Mouse (Mus musculus): Measurements from ENCODE around the gene Fblim1.

The Fblim1 gene

DNA sequence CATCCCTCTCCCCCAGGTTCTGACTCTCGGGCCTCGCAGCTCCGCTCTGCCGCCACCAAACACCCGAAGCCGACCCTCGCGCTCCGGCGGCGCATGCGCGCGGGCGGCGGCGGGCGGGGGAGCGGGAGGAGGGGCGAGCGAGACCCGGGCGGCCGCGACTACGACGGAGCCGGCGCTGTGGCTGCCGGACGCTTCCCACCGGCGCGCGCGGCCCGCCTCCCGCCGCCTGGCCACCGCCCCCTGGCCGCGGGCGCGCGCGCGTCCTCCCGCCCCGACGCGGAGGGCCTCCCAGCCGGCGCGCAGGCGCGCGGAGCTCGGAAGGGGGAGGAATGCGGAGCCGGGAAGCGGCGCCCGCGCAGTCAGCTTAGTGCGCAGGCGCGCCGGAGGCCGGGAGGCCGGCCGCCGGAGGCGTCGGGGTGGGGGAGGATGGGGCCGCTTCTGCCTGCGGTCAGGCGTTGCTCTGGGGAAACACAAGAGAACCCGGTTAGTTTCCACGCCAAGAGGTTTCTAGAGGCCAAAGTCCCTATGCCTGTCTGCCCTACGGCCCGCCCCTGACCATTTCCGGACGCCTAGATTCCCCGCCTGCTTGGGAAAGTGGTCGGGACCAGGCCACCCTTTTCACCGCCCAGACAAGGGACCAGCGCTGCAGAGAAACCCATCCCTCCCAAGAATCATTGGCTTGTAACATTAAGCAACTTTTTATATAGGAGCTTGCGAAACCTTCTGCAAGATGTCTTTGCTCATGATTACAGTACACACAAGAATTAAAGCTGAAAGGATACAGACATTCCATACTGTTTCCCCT, 67.3 kb downstream of the Fblim1 start, which contains the start of gene Spen:
Gene Spen (minus strand): TSS at position 190 of the 805 bp plus-strand sequence.
- DNase-seq (ENCODE audit: low spot score): peak; percentile 96

DNA sequence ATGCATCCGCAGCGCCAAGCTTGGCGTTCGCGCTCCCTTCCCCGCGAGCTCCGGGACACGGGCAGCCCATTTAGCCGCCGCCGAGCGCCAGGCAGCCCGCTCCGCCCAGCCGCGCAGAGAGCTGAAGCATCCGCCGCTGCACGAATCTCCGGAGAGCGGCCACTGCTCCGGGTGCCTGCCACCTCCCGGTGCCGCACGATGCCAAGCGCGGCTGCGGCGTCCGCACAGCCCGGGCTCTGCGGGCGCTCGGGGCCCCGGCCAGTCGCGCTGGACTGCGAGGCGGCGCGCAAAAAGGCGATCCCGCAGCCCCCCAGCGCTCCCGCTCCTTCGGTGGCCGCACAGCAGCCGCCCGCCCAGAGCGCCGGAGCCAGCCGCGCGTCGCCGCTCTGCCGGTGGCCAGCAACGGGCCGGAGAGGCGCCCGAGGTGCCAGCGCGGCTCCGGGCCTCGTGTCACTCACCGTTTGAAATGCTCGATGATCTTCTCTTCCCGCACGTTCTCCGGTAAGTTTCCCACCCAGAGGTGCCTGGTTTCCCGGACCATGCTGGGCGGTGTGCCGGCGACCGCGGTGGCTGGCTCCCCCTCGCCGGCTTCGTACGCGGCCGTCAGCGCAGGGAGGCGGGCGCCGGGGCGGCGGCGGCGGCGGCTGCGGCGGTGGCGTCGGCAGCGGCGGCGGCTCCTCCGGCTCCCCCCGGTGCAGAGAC, 68.0 kb downstream of the Fblim1 start:
- peak; percentile 36 for DNase-seq (ENCODE audit: low spot score)

DNA sequence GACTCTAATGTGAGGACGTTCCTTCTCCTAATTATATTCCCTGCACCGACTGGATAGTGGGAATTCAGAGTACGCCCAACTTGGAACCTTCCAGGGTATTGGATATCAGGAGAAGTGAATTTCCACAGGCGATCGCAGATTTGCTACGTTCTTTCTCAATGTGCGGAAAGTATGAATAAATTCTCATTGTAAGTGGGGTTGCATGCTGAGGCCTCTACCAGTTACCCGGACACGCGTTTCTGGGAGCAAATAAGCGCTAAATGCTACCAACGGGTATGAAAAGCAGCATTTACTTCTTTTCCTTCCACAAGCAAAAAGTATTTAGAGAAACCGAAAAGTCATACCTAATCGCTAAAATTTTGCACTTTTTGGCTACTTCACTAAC, 68.7 kb downstream of the Fblim1 start:
- DNase-seq (ENCODE audit: low spot score): peak; percentile 46

DNA sequence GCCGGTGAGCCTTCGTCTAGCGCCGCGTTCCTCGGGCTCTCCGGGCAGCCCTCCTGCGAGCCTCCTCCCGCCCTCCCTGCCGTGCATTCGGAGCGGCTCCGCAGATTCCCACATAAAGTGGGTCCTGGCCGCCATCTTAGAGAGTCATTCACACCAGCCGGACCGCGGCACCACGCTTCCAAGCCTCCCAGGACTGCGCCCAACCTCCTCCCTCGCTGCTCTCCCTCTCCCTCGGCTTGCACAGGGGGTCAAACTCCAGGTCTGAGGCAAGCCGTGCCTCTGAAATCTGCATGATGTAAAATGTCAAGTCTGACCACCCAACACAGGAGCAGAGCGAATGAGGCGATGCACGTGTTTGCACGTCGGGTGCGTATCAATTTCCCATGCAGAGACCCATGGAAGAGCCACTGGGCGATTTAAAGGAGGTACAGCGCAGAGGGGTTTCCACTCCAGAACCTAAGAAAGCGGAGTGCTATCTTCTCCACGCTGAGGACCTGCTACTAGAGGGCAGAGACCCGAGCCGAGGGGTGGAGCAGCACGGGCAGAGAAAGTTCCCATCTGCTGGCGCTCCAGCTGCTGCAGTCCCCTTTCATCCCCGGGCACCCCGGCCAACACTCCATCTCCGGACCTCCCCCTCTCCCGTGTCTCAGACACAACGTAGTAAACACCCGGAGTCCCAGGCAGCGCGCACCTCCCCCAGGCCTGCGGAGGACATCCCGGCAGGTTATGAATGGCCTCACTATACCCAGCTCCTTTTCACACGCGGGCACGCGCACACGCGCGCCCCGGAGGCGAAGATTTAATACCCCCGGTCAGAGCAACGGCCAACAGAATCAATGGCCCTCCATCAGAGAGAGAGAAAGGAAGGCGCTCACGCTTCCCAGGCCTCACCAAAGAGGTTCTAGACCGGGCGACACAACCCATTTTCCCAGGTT, 69.3 kb downstream of the Fblim1 start:
- peak; percentile 38 for DNase-seq (ENCODE audit: low spot score)

DNA sequence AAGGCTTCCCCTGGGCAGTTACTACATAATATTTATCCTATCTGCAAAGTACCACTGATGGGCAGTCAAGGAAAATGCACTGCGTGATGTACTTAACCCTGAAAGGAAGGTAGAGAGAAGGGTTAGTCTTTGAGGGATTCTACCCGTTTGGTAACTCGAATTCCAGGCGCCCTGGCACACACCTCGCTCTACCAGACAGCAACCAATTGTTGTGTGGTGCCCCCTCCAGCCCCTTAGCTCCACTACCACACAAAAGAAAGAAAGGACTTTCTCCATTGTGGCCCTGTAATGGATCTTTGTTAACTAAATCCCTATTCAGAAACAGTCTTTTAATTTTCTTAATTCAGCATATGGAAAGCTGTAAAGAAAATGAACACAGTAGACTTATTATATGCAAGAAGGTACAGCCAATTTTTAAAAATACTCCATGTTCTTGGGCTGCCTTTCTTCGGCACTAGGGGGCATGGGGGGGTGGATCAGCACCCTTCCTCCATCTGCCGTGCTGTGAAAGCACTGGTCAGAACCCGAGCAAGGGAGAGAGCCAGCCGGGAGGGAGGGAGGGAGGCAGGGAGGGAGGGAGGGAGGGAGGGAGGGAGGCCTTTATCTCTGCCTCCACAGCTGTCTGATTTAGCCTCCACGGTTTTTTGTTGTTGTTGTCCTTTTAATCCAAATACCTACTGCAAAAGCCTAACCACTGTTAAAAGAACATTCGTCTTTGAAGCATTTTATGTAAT, 70.8 kb downstream of the Fblim1 start:
- peak; percentile 51 for DNase-seq (ENCODE audit: low spot score)

DNA sequence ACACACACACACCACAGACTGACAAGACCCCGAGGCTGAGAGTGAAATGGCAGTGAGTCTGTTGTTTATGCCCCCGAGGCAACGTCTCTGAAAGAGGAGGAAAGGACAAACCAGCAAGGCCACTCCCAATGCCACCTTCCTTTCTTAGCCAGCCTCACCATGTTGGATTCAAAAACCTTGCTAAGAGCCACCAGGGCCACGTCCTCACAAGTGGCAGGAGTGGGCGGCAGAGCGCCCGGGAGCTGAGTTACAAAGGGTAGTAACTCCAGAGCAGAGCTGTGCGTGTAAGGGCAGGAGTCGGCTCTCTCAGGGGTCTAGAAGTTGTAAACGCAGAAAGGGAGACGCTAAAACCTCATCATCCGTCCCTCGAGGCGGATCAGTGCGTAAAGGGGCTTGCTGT, 74.9 kb downstream of the Fblim1 start:
- no peak for DNase-seq (ENCODE audit: low spot score)

DNA sequence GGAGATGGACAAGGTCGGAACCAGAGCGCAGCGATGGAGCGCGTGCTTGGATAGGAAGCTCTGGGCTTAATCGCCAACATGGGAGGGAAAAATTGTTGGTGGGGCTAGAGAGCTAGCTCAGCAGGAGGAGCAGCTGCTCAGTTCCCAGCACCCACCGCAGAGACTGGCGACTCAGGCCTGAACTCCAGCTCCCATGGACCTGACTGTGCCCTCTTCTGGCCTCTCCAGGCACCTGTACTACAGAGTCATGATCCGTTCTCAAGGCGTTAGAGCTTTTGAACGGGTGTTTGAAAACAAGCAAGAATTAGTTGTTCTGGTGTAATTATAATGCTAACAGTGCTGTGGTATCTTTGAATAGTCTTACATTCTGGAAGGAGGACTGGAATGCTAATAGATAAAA, 77.0 kb downstream of the Fblim1 start:
- DNase-seq (ENCODE audit: low spot score): no peak

DNA sequence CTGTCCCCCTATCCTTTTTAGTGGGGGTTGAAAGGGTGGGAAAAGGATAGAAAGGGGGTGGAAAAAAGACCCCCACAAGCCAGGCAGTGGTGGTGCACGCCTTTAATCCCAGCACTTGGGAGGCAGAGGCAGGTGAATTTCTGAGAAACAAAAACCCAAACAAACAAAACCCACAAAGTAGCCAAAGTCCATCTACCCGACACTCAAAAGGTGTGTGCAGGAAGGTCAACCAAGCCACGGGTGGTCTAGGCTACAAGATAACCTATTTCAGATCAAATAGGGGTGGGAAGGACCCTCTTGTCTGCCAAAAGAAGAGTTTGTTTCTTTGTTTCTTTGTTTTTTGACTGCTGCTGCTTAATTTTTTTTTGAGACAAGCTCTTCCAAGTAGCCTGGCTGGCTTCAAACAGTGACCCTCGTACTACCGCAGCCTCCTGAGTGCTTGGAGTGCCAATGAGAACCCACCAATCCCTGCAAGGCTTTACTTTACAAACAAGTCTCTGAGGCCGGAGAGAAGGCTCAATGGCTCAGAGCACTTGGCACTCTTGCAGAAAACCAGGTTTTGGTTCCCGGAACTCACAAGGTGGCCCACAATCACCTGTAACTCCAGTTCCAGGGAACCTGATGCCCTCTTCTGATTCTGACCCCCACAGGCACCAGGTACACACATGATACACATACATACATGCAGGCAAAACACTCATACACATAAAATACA, 78.8 kb downstream of the Fblim1 start:
- no peak for DNase-seq (ENCODE audit: low spot score)

Measured in adipocyte (in vitro differentiated cells).